Mouse (Mus musculus): Measurements from ENCODE around the gene Agtpbp1. TPM values are rescaled to one million over a fixed set of nuclear protein-coding genes. Genes with fewer than 3 reads are reported as not detected.

Gene Agtpbp1
- polyA plus RNA-seq, 1 experiment = 5.1 TPM

- WGBS = 88% methylated on average over 1 of the region's 1 CpGs
- no peaks in the 10 kb centered on the region for H3K27me3 ChIP-seq (ENCODE audit: control insufficient read depth, insufficient read depth, low read length)
- DNase-seq (ENCODE audit: low read depth in 1 of 2, low spot score in 2 of 2) = no peak
- no peaks in the 10 kb centered on the region for H3K4me1 ChIP-seq (ENCODE audit: control insufficient read depth, insufficient read depth, insufficient read length)
- TF ChIP-seq POLR2A (IDR thresholded peaks at IDR 0.05; ENCODE audit: low read depth, low read length) = no peak
- TF ChIP-seq CTCF (IDR thresholded peaks at IDR 0.05; ENCODE audit: extremely low read depth, insufficient read depth, insufficient read length, insufficient replicate concordance) = no peak
- H3K36me3 ChIP-seq (ENCODE audit: control insufficient read depth, insufficient read depth, low read length) = no peaks in the 10 kb centered on the region
- H3K4me3 ChIP-seq (ENCODE audit: extremely low read depth, insufficient read depth, insufficient read length) = no peak overlapping the region
- no peak overlapping the region for H3K27ac ChIP-seq (ENCODE audit: insufficient read depth, low read length)
Observed at GRCm38 (mm10) chr13:59434554-59434953, 150.5 kb downstream of the Agtpbp1 start.

DNA sequence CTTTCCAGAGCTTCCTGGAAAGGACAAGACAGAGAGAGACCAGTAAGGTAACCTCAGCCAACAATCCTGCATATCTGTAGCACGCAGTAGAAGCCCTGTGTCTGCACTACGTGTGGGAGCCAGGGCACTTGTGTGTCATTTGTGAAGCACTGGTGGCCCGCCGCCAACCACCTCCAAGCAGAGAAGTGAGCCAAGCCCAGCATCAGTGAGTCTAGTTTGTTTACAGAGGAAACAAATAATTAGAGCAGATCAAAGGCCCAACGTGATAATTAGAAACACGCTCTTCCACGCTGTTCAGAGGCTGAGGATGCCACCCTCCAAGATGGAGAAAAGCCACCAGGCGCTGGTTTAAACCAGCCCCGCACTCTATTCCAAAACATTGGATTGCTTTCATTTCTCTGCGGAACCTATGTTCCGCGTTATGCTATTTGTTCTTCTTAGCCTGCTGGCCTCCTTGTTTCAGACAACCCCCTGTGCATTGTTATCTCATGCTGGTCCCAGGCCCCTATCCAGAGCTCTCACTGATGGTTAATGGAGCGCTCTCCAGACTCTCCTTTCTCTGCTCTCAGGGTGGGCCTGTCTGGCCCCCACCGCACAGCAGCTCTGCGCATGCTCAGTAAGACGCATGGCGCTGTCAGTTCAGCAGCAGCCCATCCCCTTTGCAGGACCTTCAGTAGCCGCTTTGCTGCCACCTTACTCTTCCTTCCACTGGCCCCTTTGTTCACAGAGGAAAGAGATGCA is 153.7 kb downstream of the Agtpbp1 start:
- TF ChIP-seq CTCF (IDR thresholded peaks at IDR 0.05; ENCODE audit: extremely low read depth, insufficient read depth, insufficient read length, insufficient replicate concordance) (no peak), POLR2A (IDR thresholded peaks at IDR 0.05; ENCODE audit: low read depth, low read length) (no peak)
- Histone ChIP-seq H3K4me1 (ENCODE audit: control insufficient read depth, insufficient read depth, insufficient read length) (no peaks in the 10 kb centered on the region), H3K27ac (ENCODE audit: insufficient read depth, low read length) (no peak overlapping the region), H3K36me3 (ENCODE audit: control insufficient read depth, insufficient read depth, low read length) (no peaks in the 10 kb centered on the region), H3K27me3 (ENCODE audit: control insufficient read depth, insufficient read depth, low read length) (no peaks in the 10 kb centered on the region), H3K4me3 (ENCODE audit: extremely low read depth, insufficient read depth, insufficient read length) (no peak overlapping the region)
- 83% methylated on average over 18 of the region's 18 CpGs for WGBS
- DNase-seq (ENCODE audit: low read depth in 1 of 2, low spot score in 2 of 2) = no peak

- Histone ChIP-seq H3K27ac (ENCODE audit: insufficient read depth, low read length) (no peak overlapping the region), H3K27me3 (ENCODE audit: control insufficient read depth, insufficient read depth, low read length) (no peaks in the 10 kb centered on the region), H3K36me3 (ENCODE audit: control insufficient read depth, insufficient read depth, low read length) (no peaks in the 10 kb centered on the region), H3K4me1 (ENCODE audit: control insufficient read depth, insufficient read depth, insufficient read length) (no peaks in the 10 kb centered on the region), H3K4me3 (ENCODE audit: extremely low read depth, insufficient read depth, insufficient read length) (no peak overlapping the region)
- WGBS = 27% methylated on average over 6 of the region's 6 CpGs
- DNase-seq (ENCODE audit: low read depth in 1 of 2, low spot score in 2 of 2) = no peak
- TF ChIP-seq CTCF (IDR thresholded peaks at IDR 0.05; ENCODE audit: extremely low read depth, insufficient read depth, insufficient read length, insufficient replicate concordance) (no peak), POLR2A (IDR thresholded peaks at IDR 0.05; ENCODE audit: low read depth, low read length) (no peak)
Observed at GRCm38 (mm10) chr13:59429369-59429768, 155.7 kb downstream of the Agtpbp1 start.

DNA sequence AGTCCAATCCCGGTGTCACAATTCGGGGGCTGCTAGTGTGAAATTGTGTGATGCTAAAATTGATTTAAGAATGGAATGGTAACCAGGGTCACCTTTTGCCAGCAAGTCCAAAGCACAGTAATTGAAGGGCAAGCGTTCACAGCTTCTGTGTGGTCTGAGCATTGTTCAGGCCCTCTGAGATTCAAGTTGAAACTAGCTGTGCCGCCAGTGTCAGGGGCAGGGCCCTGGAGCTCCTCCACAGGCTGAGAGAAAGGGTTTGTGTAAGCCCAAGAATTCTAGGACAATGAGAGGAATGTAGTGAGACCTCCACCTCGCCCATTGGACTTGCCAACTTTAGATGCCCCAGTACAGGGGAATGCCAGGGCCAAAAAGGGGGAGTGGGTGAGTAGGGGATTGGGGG is 161.2 kb downstream of the Agtpbp1 start:
- WGBS = 94% methylated on average over 5 of the region's 5 CpGs

GRCm38 (mm10) chr13:59416530-59417230 is 168.3 kb downstream of the Agtpbp1 start:
- H3K4me1 ChIP-seq (ENCODE audit: control insufficient read depth, insufficient read depth, insufficient read length) = no peaks in the 10 kb centered on the region
- no peaks in the 10 kb centered on the region for H3K27me3 ChIP-seq (ENCODE audit: control insufficient read depth, insufficient read depth, low read length)
- no peak overlapping the region for H3K4me3 ChIP-seq (ENCODE audit: extremely low read depth, insufficient read depth, insufficient read length)
- H3K36me3 ChIP-seq (ENCODE audit: control insufficient read depth, insufficient read depth, low read length) = no peaks in the 10 kb centered on the region
- no peak overlapping the region for H3K27ac ChIP-seq (ENCODE audit: insufficient read depth, low read length)
- WGBS = 83% methylated on average over 15 of the region's 15 CpGs
- no peak for DNase-seq (ENCODE audit: low read depth in 1 of 2, low spot score in 2 of 2)
- TF ChIP-seq CTCF (IDR thresholded peaks at IDR 0.05; ENCODE audit: extremely low read depth, insufficient read depth, insufficient read length, insufficient replicate concordance) = no peak
- TF ChIP-seq POLR2A (IDR thresholded peaks at IDR 0.05; ENCODE audit: low read depth, low read length) = no peak

More for the DNA sequence above, 161.2 kb downstream of the Agtpbp1 start:
- DNase-seq (ENCODE audit: low read depth in 1 of 2, low spot score in 2 of 2) = no peak
- TF ChIP-seq POLR2A (IDR thresholded peaks at IDR 0.05; ENCODE audit: low read depth, low read length) (no peak), CTCF (IDR thresholded peaks at IDR 0.05; ENCODE audit: extremely low read depth, insufficient read depth, insufficient read length, insufficient replicate concordance) (no peak)
- Histone ChIP-seq H3K27me3 (ENCODE audit: control insufficient read depth, insufficient read depth, low read length) (no peaks in the 10 kb centered on the region), H3K36me3 (ENCODE audit: control insufficient read depth, insufficient read depth, low read length) (no peaks in the 10 kb centered on the region), H3K27ac (ENCODE audit: insufficient read depth, low read length) (no peak overlapping the region), H3K4me3 (ENCODE audit: extremely low read depth, insufficient read depth, insufficient read length) (no peak overlapping the region), H3K4me1 (ENCODE audit: control insufficient read depth, insufficient read depth, insufficient read length) (no peaks in the 10 kb centered on the region)

DNA sequence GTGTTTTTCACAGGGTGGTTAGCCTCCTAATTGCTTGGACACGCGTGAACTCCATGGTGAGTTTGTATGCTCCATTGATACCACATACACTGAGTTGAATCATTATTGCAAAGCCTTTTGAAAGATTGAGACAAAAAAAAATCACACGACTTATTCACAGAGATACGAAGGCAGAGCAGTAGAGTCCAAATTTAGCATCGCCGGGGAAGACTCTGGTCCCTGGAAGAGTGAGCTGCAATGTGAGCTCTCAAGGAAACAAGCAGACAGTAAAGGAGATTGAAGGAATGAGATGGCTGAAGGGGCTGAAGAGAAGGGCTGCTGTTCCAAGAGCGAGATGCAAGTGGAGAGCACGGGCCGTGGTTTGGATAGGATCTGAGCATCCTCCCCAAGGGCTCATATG is 171.1 kb downstream of the Agtpbp1 start:
- Histone ChIP-seq H3K27ac (ENCODE audit: insufficient read depth, low read length) (no peak overlapping the region), H3K4me1 (ENCODE audit: control insufficient read depth, insufficient read depth, insufficient read length) (no peaks in the 10 kb centered on the region), H3K27me3 (ENCODE audit: control insufficient read depth, insufficient read depth, low read length) (no peaks in the 10 kb centered on the region), H3K36me3 (ENCODE audit: control insufficient read depth, insufficient read depth, low read length) (no peaks in the 10 kb centered on the region), H3K4me3 (ENCODE audit: extremely low read depth, insufficient read depth, insufficient read length) (no peak overlapping the region)
- TF ChIP-seq CTCF (IDR thresholded peaks at IDR 0.05; ENCODE audit: extremely low read depth, insufficient read depth, insufficient read length, insufficient replicate concordance) = no peak
- TF ChIP-seq POLR2A (IDR thresholded peaks at IDR 0.05; ENCODE audit: low read depth, low read length) = no peak
- DNase-seq (ENCODE audit: low read depth in 1 of 2, low spot score in 2 of 2) = no peak
- WGBS = 95% methylated on average over 9 of the region's 9 CpGs

GRCm38 (mm10) chr13:59412672-59413071 is 172.4 kb downstream of the Agtpbp1 start:
- Histone ChIP-seq H3K27ac (ENCODE audit: insufficient read depth, low read length) (no peak overlapping the region), H3K36me3 (ENCODE audit: control insufficient read depth, insufficient read depth, low read length) (no peaks in the 10 kb centered on the region)
- DNase-seq (ENCODE audit: low read depth in 1 of 2, low spot score in 2 of 2) = no peak

More at GRCm38 (mm10) chr13:59412672-59413071, 172.4 kb downstream of the Agtpbp1 start:
- Histone ChIP-seq H3K4me1 (ENCODE audit: control insufficient read depth, insufficient read depth, insufficient read length) (no peaks in the 10 kb centered on the region), H3K4me3 (ENCODE audit: extremely low read depth, insufficient read depth, insufficient read length) (no peak overlapping the region), H3K27me3 (ENCODE audit: control insufficient read depth, insufficient read depth, low read length) (no peaks in the 10 kb centered on the region)
- TF ChIP-seq CTCF (IDR thresholded peaks at IDR 0.05; ENCODE audit: extremely low read depth, insufficient read depth, insufficient read length, insufficient replicate concordance) (no peak), POLR2A (IDR thresholded peaks at IDR 0.05; ENCODE audit: low read depth, low read length) (no peak)
- whole genome bisulfite sequencing = 91% methylated on average over 4 of the region's 4 CpGs
